Mouse (Mus musculus) kidney, adult 2 months (tissue): ENCODE measurements at regions not wholly inside any gene's neighbourhood (a gene's known extent, or its start where the extent isn't known, plus 50 kb on each side); places are given as distances from the start of the nearest gene placed in this dataset.

ENCODE experiments used
- CTCF ChIP-seq: fragments of 200-500 bp; conservative IDR thresholded peaks from 2 replicates; pipeline ENCODE4 v1.5.1; 2011; ENCODE audit warnings: low read depth, mild to moderate bottlenecking, control low read depth, low read length, moderate library complexity, mixed read lengths; ENCODE audit not compliant: insufficient read depth, insufficient read length
- POLR2A ChIP-seq: fragments of 200-500 bp; IDR thresholded peaks from one replicate; pipeline ENCODE4 v1.6.1; 2011; ENCODE audit warnings: low read depth, low read length, control low read depth

DNA sequence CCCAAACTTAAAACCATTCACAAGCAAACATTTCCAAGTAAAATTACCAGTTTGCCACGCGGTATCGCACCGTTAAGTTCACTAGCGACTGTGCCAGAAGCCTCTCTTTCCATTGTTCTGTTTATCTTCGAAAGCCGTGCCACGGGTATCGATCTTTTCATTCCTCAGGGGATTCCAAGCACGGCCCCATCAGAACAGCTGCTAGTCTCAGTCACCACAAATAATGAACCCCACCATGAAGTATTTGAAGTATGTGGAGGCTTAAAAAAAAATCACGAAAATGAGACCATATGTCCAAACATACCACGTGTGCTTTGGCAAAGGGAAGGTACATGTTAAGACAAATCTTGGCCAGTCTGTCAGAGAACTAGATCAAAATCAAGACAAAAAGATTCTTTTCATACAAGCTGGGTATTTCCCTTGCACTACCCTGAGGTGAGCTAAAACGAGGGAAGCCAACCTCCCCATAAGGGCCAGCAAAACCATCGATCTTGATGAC is 213.3 kb downstream of the Npr3 start:
- no peak for TF ChIP-seq CTCF
- TF ChIP-seq POLR2A: no peak
